14 mouse cellular contexts compared by ENCODE assay signal in the genomic region with DNA sequence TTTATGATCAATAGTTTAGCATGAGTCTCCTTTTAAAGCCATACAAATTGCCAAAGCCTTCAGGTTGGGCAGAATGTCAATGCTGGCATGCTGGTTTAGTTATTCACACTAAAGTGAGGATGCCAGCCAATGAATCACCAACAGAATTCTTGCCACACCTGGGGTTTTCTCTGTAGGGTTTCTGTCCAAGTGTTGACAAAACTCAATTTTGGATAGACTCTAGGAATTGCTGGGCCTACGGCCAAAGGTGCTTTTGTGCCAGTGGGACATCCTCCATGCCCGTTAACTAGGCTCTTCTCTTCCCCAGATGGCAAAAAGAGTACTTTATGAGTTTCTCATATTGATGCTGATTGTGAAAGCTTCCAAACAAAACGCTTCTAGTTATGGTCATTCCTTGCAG.
DNase-seq lines count a peak whose midpoint lies in the region; ATAC-seq and TF ChIP-seq lines count a peak whose summit lies in the region.
"Had no signal": no experiment of that assay in that cellular context is flagged by ENCODE, and none has a peak within 500 bp of the region (broad histone marks: within the 10 kb centered on the region; RNA-seq: fewer than 3 reads in every experiment).

No protein-coding gene starts in this region.

- no peak for TF ChIP-seq EP300 in lung, postnatal 0 days (IDR thresholded peaks at IDR 0.05)

- intact Hi-C loops in gastrocnemius, adult 2 months (cut with DNase I) = no loop called here

- 89% methylated on average over 3 of the region's 3 CpGs for WGBS in kidney, embryonic 16.5 days
- WGBS in lung, postnatal 0 days = 74% methylated on average over 3 of the region's 3 CpGs

- no peak overlapping the region for H3K9ac ChIP-seq in kidney, embryonic 16.5 days (replicated peaks; ENCODE audit: low read length)
- no peak overlapping the region for H3K9ac ChIP-seq in lung, postnatal 0 days (replicated peaks; ENCODE audit: low read depth)
- H3K9ac ChIP-seq: heart, embryonic 12.5 days; hindbrain, embryonic 14.5 days; liver, postnatal 0 days; neural tube, embryonic 12.5 days had no signal

- TF ChIP-seq CTCF in gastrocnemius, adult 2 months (IDR thresholded peaks at IDR 0.05) = no peak
- no peak for TF ChIP-seq CTCF in lung, postnatal 0 days (IDR thresholded peaks at IDR 0.05)

- no peaks in the 10 kb centered on the region for H3K4me1 ChIP-seq in kidney, embryonic 16.5 days (ENCODE audit: insufficient read depth, low read length)
- no peaks in the 10 kb centered on the region for H3K4me1 ChIP-seq in lung, postnatal 0 days (ENCODE audit: insufficient read depth, low read depth, low read length)
- H3K4me1 ChIP-seq: embryonic facial prominence, embryonic 10.5 days; heart, embryonic 12.5 days; neural tube, embryonic 12.5 days had no signal

- H3K27me3 ChIP-seq in kidney, embryonic 16.5 days (ENCODE audit: insufficient read depth, low read length) = no peaks in the 10 kb centered on the region
- H3K27me3 ChIP-seq in lung, postnatal 0 days (replicated peaks; ENCODE audit: insufficient read depth, low read length) = no peaks in the 10 kb centered on the region
- H3K27me3 ChIP-seq: heart, embryonic 12.5 days; neural tube, embryonic 12.5 days had no signal

- no peak for ATAC-seq in kidney, embryonic 16.5 days (ENCODE audit: low FRiP score, low TSS enrichment)
- ATAC-seq in lung, postnatal 0 days = no peak
- ATAC-seq: liver, postnatal 0 days had no signal

- no peak overlapping the region for H3K4me3 ChIP-seq in gastrocnemius, adult 2 months
- H3K4me3 ChIP-seq in kidney, embryonic 16.5 days (ENCODE audit: low read length) = no peak overlapping the region
- H3K4me3 ChIP-seq in lung, postnatal 0 days (ENCODE audit: low read depth, low read length) = no peak overlapping the region
- H3K4me3 ChIP-seq: embryonic facial prominence, embryonic 10.5 days; heart, embryonic 12.5 days; neural tube, embryonic 12.5 days had no signal

- no peaks in the 10 kb centered on the region for H3K36me3 ChIP-seq in kidney, embryonic 16.5 days (ENCODE audit: insufficient read depth, low read length)
- no peaks in the 10 kb centered on the region for H3K36me3 ChIP-seq in lung, postnatal 0 days (ENCODE audit: insufficient read depth, low read length)
- H3K36me3 ChIP-seq: embryonic facial prominence, embryonic 10.5 days; heart, embryonic 12.5 days; neural tube, embryonic 12.5 days had no signal

- no peaks in the 10 kb centered on the region for H3K9me3 ChIP-seq in kidney, embryonic 16.5 days (ENCODE audit: low read length)
- H3K9me3 ChIP-seq in lung, postnatal 0 days (ENCODE audit: low read length) = no peaks in the 10 kb centered on the region
- H3K9me3 ChIP-seq: embryonic facial prominence, embryonic 10.5 days; heart, embryonic 12.5 days; neural tube, embryonic 12.5 days had no signal

- no peak overlapping the region for H3K4me2 ChIP-seq in kidney, embryonic 16.5 days (replicated peaks; ENCODE audit: low read depth, low read length)
- no peak overlapping the region for H3K4me2 ChIP-seq in lung, postnatal 0 days (replicated peaks; ENCODE audit: low read depth, low read length)
- H3K4me2 ChIP-seq: heart, embryonic 12.5 days; hindbrain, embryonic 14.5 days; neural tube, embryonic 12.5 days had no signal

- DNase-seq in gastrocnemius, postnatal 10 days = peak; percentile 20
- DNase-seq in gastrocnemius, adult 2 months = no peak
- peak; percentile 11 for DNase-seq in 3134 (ENCODE audit: extremely low read depth, insufficient read length, low spot score)
- peak; percentile 71 for DNase-seq in brain, adult 2 months (ENCODE audit: low read depth, low spot score)
- peak; percentile 82 for DNase-seq in fat pad, adult 2 months (ENCODE audit: extremely low read depth, low read depth, low spot score)
- DNase-seq in kidney, adult 18-20 months = no peak
- no peak for DNase-seq in lung, postnatal 0 days (ENCODE audit: low spot score)
- DNase-seq: liver, postnatal 0 days had no signal

- no peak overlapping the region for H3K27ac ChIP-seq in gastrocnemius, adult 2 months
- H3K27ac ChIP-seq in kidney, embryonic 16.5 days (ENCODE audit: low read length) = no peak overlapping the region
- H3K27ac ChIP-seq in lung, postnatal 0 days (ENCODE audit: low read length) = no peak overlapping the region
- H3K27ac ChIP-seq: embryonic facial prominence, embryonic 10.5 days; hindbrain, embryonic 14.5 days; kidney, postnatal 0 days; neural tube, embryonic 12.5 days had no signal

Comparison
In these comparisons a context has a peak if more than half of its experiments do, and no peak if none do; other contexts are left out.
1. DNase-seq: peak in gastrocnemius, postnatal 10 days (single experiment), 3134 (single experiment), brain, adult 2 months (single experiment) and fat pad, adult 2 months (single experiment); none in gastrocnemius, adult 2 months (single experiment), kidney, adult 18-20 months (single experiment) and lung, postnatal 0 days (single experiment).